Mouse (Mus musculus): Measurements from ENCODE around the gene Reep3.

GRCm38 (mm10) chr10:66994469-66994868 lies 102.3 kb downstream of the Reep3 start:
- TF ChIP-seq TAL1 (IDR thresholded peaks at IDR 0.05; ENCODE audit: low read length): no peak
- TF ChIP-seq GATA1 (IDR thresholded peaks at IDR 0.05; ENCODE audit: low read length): no peak
